Mouse (Mus musculus): ENCODE measurements around the gene Il5ra.

DNA sequence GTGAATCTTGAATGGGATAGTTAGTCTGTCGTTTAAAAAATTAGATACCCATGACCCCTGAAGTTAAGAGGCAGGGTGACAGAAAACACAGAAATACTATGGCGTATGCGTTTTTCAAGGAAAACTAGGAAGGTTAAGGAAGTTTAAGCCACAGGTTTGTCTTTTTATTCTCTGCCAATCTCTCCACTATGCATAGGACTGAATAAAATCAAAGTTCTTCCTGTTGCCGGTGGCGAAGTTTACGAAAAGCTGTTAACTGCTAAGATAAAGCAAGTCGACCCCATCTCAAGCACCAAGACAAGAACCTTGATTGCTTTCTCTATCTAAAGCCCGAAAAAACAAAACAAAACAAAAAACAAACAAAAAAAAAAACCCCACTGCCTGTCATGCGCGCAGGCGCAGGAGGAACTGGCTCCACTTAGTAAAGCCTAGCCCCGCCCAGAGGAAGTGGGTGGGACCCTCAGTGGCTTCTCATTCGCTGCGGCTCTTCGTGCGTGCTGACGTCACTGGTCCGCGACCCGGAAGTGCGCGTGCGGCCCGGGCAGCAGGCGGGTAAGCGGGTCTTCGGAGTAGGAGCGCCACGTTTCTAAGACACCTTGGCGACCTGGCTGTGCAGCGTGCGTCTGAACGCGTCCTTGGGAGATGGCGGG, 19.9 kb upstream of the Il5ra start, which contains the start of gene Trnt1:
- no peak for TF ChIP-seq CTCF (IDR thresholded peaks at IDR 0.05; ENCODE audit: extremely low read depth, insufficient read depth, insufficient read length, insufficient replicate concordance)
- peak; percentile 82 for TF ChIP-seq POLR2A (IDR thresholded peaks at IDR 0.05; ENCODE audit: low read depth, low read length)

Measured in spleen, adult 2 months (tissue).